Mouse (Mus musculus) spleen, adult 2 months (tissue): Measurements from ENCODE around the gene Kti12.

ENCODE experiments used
- CTCF ChIP-seq: fragments of 200-500 bp; IDR thresholded peaks from 2 replicates; pipeline ENCODE4 v1.5.1; 2011; ENCODE audit warnings: mild to moderate bottlenecking, inconsistent platforms; ENCODE audit not compliant: insufficient read depth, insufficient read length, insufficient replicate concordance; ENCODE audit errors: extremely low read depth
- POLR2A ChIP-seq: fragments of 200-500 bp; IDR thresholded peaks from 2 replicates; pipeline ENCODE4 v1.6.1; 2011; ENCODE audit warnings: low read depth, low read length, inconsistent platforms

- TF ChIP-seq CTCF, result peak; percentile 56; the same call in 1 of the 2 replicates
- TF ChIP-seq POLR2A, result no peak
Observed at GRCm38 (mm10) chr4:108798083-108798830, 49.3 kb upstream of the Kti12 start.
